Mouse (Mus musculus) kidney, adult 8-10 months (tissue): ENCODE measurements around the gene Tmem200b.

Experiments
- DNase-seq, 2 experiments: peaks; one replicate each; pipeline ENCODE4 v3.0.0; 2022

The Tmem200b gene

DNA sequence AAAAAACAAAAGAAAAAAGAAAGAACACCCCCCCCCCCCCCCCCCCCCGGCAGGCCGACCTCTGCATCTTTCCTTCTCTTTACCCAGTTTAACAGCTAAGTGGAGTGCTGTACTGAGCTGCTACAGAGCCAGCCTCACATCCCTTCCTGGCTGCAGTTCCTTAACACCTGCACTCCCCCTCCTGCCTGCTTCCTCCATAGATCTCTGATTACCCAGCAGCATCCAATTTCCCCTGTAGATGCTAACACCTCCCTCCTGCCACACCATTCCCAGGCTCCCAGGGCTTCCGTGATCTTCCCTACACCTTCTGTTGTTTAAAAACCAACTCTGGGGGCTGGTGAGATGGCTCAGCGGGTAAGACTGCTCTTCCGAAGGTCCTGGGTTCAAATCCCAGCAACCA is 10.1 kb upstream of the Tmem200b start:
- DNase-seq: no peak

GRCm38 (mm10) chr4:131913526-131913925 is 8.0 kb upstream of the Tmem200b start:
- DNase-seq: no peak

GRCm38 (mm10) chr4:131914046-131914643 is 7.4 kb upstream of the Tmem200b start:
- DNase-seq: no peak

DNA sequence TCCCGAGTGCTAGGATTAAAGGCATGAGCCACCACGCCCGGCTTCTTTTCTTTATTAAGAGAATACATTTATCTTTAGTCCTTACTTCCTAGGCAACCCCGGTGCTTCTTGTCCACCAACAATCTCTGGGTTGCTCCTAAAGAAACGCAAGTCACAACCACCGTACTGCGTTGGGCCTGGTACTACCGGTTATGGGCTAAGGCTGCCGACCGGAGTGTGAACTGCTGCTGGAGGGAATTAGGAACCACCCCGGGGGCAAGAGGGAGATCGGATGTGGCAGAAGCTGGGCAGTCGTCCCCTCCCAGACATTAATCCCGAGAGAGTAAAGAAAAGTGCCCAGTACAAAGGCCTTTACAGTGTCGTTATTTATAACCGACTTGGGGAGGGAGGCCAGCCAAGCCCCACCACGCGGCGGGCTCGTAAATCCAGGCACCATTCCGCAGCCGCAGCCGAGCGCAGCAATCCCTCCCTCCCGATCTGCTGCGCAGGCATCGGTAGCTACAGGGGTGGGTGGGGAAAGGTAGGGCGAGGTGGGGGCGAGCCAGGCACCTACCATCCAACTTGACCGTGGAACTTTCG is 6.6 kb upstream of the Tmem200b start:
- DNase-seq: peak in 1 of 2 experiments; percentile 52

DNA sequence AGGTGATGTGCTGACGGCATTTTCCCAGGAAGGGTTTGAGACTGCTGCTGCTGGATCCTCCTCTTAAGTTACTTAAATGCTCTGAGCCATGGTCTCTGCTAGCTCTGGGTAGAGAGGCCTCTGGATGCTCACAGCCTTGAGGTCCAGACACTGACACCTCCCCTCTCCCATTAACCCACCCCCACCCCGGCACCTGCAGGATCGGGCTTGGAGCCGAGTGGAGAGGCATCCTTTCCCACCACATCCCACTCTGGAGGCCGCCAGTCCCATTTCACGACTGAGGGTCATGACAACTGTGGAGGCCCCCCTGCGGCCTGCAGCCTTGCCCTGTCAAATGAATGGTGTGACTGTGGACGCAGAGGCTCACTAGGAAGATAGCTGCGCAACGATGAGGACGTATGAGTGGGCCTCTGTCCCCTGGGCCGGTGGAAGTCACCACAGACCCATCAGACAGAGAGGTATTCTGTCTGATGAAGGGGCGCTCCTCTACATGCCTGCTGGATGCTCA is 5.7 kb upstream of the Tmem200b start:
- DNase-seq: no peak

GRCm38 (mm10) chr4:131916425-131916824 is 5.1 kb upstream of the Tmem200b start:
- peak; percentile 84 to 89 for DNase-seq

- no peak for DNase-seq
These were observed 4.5 kb upstream of the Tmem200b start for GRCm38 (mm10) chr4:131917010-131917555.

DNA sequence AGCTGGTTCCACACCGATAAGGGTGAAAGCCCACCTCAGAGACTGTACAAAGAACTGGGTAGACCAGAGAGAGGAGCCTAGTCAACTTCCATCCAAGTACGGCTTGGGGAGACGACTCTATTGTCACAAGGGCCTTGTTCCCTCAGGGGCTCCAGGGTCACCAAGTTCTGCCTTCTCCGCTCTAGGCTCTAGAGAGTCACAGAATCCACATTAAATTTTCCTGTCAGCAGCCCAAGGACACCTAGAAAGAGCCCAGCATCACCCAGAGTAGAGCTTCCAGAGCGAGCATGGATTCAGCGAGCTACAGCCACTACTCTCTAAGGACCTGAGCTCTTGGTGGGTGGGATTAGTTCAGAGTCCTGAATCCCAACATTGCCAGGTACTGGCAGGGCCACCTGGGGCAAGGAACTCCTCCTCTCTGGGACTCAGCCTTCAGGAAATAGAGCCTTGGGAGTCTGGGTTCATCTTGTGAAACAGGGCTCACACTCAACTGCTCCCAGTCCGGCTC is 3.5 kb upstream of the Tmem200b start:
- DNase-seq: no peak

DNA sequence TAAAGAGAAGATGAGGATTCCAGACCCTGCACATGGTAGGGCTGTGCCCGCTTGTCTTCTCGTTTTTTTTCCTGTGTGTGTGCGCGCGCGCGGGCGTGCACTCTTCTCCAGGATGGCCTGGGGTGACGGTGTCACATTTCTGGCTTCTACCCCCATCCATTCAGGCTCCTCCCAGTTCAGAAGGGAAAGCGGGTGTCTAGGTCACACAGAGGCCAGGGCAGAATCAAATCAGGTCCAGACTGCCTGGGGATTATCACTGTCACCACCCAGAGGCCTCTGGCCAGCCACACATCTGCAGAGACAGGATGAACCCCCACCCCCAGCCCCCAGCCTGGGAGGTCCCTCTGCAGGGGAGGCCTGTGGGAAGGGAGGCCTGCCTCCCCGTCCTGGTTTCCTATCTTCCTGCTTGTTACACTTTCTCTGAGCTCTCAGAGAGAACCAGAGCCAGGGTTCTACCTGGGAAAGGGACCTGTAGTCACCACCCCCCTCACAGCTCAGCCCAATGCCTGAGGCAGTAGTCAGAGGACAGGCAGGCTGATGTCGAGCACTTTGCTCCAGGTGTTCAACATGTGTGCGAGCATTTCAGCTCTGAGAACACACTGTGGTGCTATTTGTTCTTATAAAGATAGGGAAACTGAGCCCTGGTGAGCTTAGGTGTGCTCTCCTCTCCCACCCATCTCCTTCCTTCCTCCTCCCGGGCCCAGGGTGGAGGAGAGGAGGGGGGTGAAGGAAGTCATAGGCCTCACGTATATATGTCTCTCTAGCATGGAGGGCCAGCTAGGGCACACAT is 2.7 kb upstream of the Tmem200b start:
- peak in 1 of 2 experiments; percentile 35 for DNase-seq

GRCm38 (mm10) chr4:131919506-131920140 is 1.9 kb upstream of the Tmem200b start:
- no peak for DNase-seq

GRCm38 (mm10) chr4:131920141-131920594 is 1.4 kb upstream of the Tmem200b start:
- DNase-seq: peak in 1 of 2 experiments; percentile 46

GRCm38 (mm10) chr4:131920595-131921351 is 798 bp upstream of the Tmem200b start:
- peak; percentile 65 to 70 for DNase-seq

DNA sequence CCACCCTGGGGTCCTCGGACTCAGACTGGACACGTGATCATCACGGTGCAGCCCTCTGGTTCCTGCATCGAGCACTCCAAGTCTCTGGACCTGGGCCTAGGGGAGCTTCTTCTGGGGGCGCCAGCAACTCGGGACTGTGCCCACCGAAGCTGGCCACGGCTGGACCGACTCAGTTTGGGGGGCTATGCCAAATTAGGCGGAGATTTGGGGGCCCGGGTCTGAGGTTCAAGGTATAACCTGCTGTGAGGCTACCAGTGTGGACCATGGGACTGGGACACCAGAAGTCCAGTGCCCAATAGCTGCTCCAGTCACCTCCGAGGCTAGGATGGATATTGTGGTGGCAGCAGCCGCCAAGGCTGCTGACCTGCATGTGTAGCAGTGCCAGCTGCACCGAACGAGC is 833 bp downstream of the Tmem200b start:
- DNase-seq: no peak

DNA sequence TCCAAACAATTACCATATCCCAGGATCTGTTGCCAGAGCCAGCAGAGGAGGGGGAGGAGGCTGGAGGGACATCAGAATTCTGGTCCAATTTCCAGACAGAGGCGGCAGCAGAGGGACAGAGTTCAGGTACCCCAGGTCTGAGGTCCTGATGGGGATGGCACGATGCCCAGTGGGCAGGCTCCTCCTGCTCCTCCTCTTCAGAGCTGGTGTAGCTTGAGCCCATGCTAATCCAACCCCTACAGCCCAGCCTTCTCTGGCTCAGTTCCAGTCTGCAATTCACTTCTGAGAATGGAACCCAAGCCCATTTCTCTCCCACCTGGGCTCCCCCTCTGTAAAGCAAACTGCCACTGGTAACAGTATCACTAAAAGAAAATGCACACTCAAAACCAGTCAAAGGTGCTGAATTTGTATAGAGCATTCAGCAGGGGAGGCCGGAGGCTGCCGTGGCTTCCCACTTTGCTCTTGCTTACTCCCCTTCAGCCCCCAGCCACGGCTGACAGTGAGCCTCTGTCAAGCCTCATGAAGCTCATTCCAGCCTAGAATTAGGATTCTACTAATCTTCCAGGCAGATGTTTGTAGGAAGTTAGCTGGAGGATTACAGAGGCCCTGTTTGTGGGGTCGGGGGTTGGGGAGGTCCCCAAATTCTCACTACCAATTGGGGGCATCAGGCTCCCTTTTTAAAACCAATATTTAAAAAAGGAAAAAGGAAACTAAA is 2.7 kb downstream of the Tmem200b start:
- peak; percentile 89 to 90 for DNase-seq

DNA sequence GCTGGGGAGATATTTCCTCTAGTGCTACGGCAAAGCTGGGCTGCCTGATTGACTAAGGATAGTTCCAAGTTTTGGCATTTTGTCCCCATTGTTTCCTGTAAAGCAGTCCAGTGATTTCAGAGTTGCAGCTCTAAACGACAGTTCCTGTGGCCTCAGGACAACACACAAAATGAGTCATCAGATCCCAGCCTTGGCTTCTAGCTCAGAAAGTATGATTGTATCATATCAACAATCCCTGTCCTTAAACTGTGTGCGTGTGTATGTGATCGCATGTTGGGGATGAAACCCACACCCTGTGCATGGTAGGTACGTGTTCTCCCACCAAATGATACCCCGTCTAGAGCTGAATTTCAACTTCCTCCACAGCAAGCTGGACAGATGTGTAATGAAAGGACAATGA is 7.6 kb downstream of the Tmem200b start:
- DNase-seq: no peak

DNA sequence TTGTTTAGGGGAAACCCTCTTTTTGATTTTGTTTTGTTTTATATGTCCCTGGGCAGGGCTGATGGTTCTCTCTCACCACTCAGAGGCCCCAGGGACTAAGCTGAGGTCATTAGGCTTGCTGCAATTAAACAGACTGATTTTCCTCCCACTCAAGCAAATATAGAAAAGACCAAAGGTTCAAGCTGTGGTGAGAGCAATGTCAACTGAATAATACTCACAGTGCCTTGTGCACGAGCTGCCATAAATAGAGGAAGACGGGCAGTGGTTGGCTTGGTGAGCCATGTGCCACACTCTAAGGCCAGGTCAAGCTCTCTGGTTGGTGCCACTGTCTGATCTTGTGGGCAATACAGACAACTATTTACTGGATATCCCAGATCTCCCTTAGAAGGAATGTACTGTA is 17.9 kb downstream of the Tmem200b start:
- no peak for DNase-seq

DNA sequence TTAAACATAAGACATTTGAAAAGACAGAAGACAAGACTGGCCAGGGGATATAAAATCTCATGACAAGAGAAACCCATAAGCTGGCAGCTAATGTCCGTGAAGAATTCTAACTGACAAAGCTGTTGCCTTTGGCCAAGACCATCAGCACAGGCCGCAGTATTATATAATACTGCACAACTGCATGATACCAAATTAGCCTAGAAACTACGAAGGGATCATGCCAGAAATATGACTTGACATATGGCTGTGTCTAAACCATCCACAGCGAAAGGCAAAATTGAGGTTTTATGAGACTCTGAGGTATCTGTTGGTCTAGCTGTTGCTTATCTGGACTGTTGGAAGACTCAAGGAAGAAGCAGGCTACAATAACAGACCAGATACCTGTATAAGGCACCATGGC is 19.3 kb downstream of the Tmem200b start:
- no peak for DNase-seq

DNA sequence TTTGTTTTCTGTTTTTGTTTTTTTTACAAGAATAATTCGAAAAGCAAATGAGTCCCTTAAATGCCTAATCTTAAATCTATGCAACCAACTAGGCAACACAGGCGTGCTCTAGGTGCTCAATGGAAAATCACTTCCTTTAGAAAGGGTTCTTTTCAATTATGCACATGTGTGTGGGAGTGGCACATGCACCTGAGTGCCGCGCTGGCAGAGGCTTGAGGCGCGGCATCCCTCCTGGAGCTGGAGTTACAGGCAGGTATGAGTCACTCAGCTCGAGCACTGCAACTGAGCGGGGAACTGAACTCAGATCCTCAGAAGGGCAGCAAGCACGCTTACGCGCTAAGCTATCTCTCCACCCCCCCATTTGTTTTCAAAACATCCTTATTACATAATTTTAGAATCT is 26.3 kb downstream of the Tmem200b start:
- no peak for DNase-seq

DNA sequence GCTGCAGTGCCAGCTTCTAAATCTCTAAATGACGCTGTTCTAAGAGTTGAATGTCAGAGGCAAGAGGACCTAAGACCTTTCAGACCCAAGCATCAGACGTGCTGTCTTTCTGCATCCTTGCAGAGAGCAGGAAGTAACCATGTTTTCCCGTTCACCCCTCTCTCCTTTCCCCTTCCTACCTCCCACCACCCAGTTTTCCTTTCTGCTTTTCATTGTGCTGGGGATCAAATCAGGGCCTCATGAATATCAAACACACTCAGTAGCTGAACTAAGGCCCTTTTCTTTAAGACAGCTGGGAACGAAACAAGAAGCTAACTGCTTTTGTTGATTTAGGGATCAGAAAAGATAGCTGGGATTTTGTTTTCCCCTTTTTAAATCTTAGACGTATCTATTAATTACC is 28.3 kb downstream of the Tmem200b start:
- no peak for DNase-seq

- DNase-seq: no peak
These were observed 29.1 kb downstream of the Tmem200b start for GRCm38 (mm10) chr4:131950657-131951056.

DNA sequence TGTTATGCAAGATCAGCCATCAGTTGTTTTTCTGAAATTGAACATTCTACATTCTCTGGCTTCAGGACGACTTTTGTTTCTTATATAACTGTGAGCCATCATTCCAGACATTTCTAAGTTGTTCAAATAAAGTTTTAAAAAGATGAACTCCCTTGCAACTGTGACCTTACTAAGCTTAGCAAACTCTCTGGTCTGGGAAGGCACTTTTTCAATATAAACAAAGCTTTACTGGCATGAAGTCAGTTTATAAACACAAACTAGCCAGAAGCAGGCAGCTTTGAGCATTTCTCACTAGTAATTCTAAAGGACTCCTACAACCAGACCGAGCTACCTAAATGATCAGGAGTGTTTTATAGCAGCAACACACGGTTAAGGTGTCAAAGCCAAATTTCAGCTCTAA is 35.6 kb downstream of the Tmem200b start:
- DNase-seq: peak in 1 of 2 experiments; percentile 11
